Mouse (Mus musculus): Measurements from ENCODE around the gene Borcs5. TPM values are rescaled to one million over a fixed set of nuclear protein-coding genes. Genes with fewer than 3 reads are reported as not detected.

Gene Borcs5
- total and polyA plus RNA-seq, 3 experiments, result 10.2 to 16.4 (median 10.4) TPM

GRCm38 (mm10) chr6:134614723-134615648 is 24.3 kb upstream of the Borcs5 start (continued):
- no peak for TF ChIP-seq KAT2A (IDR thresholded peaks at IDR 0.05; ENCODE audit: insufficient replicate concordance, low read length)
- no peak for TF ChIP-seq EP300 (IDR thresholded peaks at IDR 0.05; ENCODE audit: low read length)
- TF ChIP-seq ELF1 (IDR thresholded peaks at IDR 0.05; ENCODE audit: low read depth, low read length), result no peak
- peak; percentile 93 to 97 for TF ChIP-seq CTCF (conservative IDR thresholded peaks at IDR 0.05 in 1 of 2, IDR thresholded peaks at IDR 0.05 in 1 of 2; ENCODE audit: low read depth in 2 of 2, low read length in 2 of 2)
- no peak for TF ChIP-seq MAZ (IDR thresholded peaks at IDR 0.05; ENCODE audit: low read depth, low read length)
- TF ChIP-seq MYC (IDR thresholded peaks at IDR 0.05; ENCODE audit: low read depth, low read length), result peak; percentile 85
- TF ChIP-seq MAFK (IDR thresholded peaks at IDR 0.05; ENCODE audit: insufficient replicate concordance, low read length), result no peak
- peak; percentile 83 for TF ChIP-seq MXI1 (IDR thresholded peaks at IDR 0.05; ENCODE audit: low read depth, low read length)
- no peak for TF ChIP-seq POLR2AphosphoS2 (IDR thresholded peaks at IDR 0.05; ENCODE audit: low read depth, low read length)
- peak; percentile 81 for TF ChIP-seq MAX (IDR thresholded peaks at IDR 0.05; ENCODE audit: low read length)
- no peak for TF ChIP-seq UBTF (IDR thresholded peaks at IDR 0.05; ENCODE audit: low read depth, low read length)
- TF ChIP-seq ZKSCAN1 (IDR thresholded peaks at IDR 0.05; ENCODE audit: borderline replicate concordance, low read depth, low read length), result no peak
- peak; percentile 46; the same call in 1 of the 2 replicates for TF ChIP-seq NELFE (IDR thresholded peaks at IDR 0.05; ENCODE audit: low read depth, low read length)
- TF ChIP-seq POLR2A (IDR thresholded peaks at IDR 0.05; ENCODE audit: low read depth, low read length), result no peak
- no peak for TF ChIP-seq E2F4 (IDR thresholded peaks at IDR 0.05; ENCODE audit: insufficient replicate concordance, low read depth, low read length)
- no peak for TF ChIP-seq CHD1 (IDR thresholded peaks at IDR 0.05; ENCODE audit: low read depth, low read length)
- TF ChIP-seq GABPA (IDR thresholded peaks at IDR 0.05; ENCODE audit: insufficient replicate concordance, low read depth, low read length), result no peak
- peak; percentile 47 for TF ChIP-seq USF1 (IDR thresholded peaks at IDR 0.05; ENCODE audit: low read depth, low read length)
- TF ChIP-seq CHD2 (IDR thresholded peaks at IDR 0.05; ENCODE audit: low read length), result no peak
- no peak for TF ChIP-seq MEF2A (IDR thresholded peaks at IDR 0.05; ENCODE audit: borderline replicate concordance, low read depth, low read length)

GRCm38 (mm10) chr6:134617589-134617988 is 21.7 kb upstream of the Borcs5 start:
- Histone ChIP-seq H3K27me3 (replicated peaks) (no peaks in the 10 kb centered on the region), H3K4me1 (ENCODE audit: control insufficient read depth in 1 of 2, insufficient read depth in 2 of 2) (no peaks in the 10 kb centered on the region), H3K36me3 (replicated peaks in 1 of 2; ENCODE audit: control insufficient read depth in 1 of 2, insufficient read depth in 1 of 2, low read length in 1 of 2) (no peaks in the 10 kb centered on the region), H3K4me3 (replicated peaks in 1 of 3; ENCODE audit: low read depth in 2 of 3, low read length in 2 of 3, poor library complexity in 1 of 3) (no peak overlapping the region), H3K4me2 (ENCODE audit: insufficient read depth, low read depth, poor library complexity, severe bottlenecking) (no peak overlapping the region), H3K27ac (ENCODE audit: insufficient read depth, low read depth) (no peak overlapping the region), H3K9me3 (replicated peaks; ENCODE audit: low read length) (no peaks in the 10 kb centered on the region), H3K79me2 (replicated peaks; ENCODE audit: control insufficient read depth, extremely low read depth, insufficient read depth, poor library complexity, severe bottlenecking) (no peaks in the 10 kb centered on the region), H3K9ac (ENCODE audit: insufficient read depth, low read depth) (no peak overlapping the region)
- TF ChIP-seq MAZ (IDR thresholded peaks at IDR 0.05; ENCODE audit: low read depth, low read length) (no peak), KAT2A (IDR thresholded peaks at IDR 0.05; ENCODE audit: insufficient replicate concordance, low read length) (no peak), POLR2AphosphoS2 (IDR thresholded peaks at IDR 0.05; ENCODE audit: low read depth, low read length) (no peak), TBP (conservative IDR thresholded peaks at IDR 0.05; ENCODE audit: low read depth, low read length) (no peak), NELFE (IDR thresholded peaks at IDR 0.05; ENCODE audit: low read depth, low read length) (no peak), E2F4 (IDR thresholded peaks at IDR 0.05; ENCODE audit: insufficient replicate concordance, low read depth, low read length) (no peak), ELF1 (IDR thresholded peaks at IDR 0.05; ENCODE audit: low read depth, low read length) (no peak), EP300 (IDR thresholded peaks at IDR 0.05; ENCODE audit: low read length) (no peak), MXI1 (IDR thresholded peaks at IDR 0.05; ENCODE audit: low read depth, low read length) (no peak), USF2 (conservative IDR thresholded peaks at IDR 0.05; ENCODE audit: low read depth, low read length) (no peak), ETS1 (conservative IDR thresholded peaks at IDR 0.05; ENCODE audit: low read depth, low read length) (no peak), IRF4 (IDR thresholded peaks at IDR 0.05; ENCODE audit: low read depth, low read length) (no peak), ZNF384 (IDR thresholded peaks at IDR 0.05; ENCODE audit: low read depth, low read length) (no peak), TCF12 (IDR thresholded peaks at IDR 0.05; ENCODE audit: low read depth, low read length) (no peak), CTCF (conservative IDR thresholded peaks at IDR 0.05 in 1 of 2, IDR thresholded peaks at IDR 0.05 in 1 of 2; ENCODE audit: low read depth in 2 of 2, low read length in 2 of 2) (no peak), JUND (conservative IDR thresholded peaks at IDR 0.05; ENCODE audit: low read depth, low read length) (no peak), MEF2A (IDR thresholded peaks at IDR 0.05; ENCODE audit: borderline replicate concordance, low read depth, low read length) (no peak), HCFC1 (IDR thresholded peaks at IDR 0.05; ENCODE audit: low read depth, low read length) (no peak), MAFK (IDR thresholded peaks at IDR 0.05; ENCODE audit: insufficient replicate concordance, low read length) (no peak), USF1 (IDR thresholded peaks at IDR 0.05; ENCODE audit: low read depth, low read length) (no peak)
- no peak for DNase-seq (ENCODE audit: extremely low read depth)
- in situ Hi-C loops (cut with MboI; ENCODE audit: low pct_ligation_motif_present, low pct_unique_long_range_greater_than_20kb, low sequenced_read_pairs), result loop anchor here (5.0 to 25.0 kb wide), 2 partner anchors 185 to 655 kb away; no protein-coding TSS in a partner anchor
- dilution Hi-C loops (cut with MboI; ENCODE audit: extremely low pct_ligation_motif_present, extremely low pct_unique_long_range_greater_than_20kb, low sequenced_read_pairs), result no loop called here
